ENCODE assay signal across 16 mouse cellular contexts in the genomic region with DNA sequence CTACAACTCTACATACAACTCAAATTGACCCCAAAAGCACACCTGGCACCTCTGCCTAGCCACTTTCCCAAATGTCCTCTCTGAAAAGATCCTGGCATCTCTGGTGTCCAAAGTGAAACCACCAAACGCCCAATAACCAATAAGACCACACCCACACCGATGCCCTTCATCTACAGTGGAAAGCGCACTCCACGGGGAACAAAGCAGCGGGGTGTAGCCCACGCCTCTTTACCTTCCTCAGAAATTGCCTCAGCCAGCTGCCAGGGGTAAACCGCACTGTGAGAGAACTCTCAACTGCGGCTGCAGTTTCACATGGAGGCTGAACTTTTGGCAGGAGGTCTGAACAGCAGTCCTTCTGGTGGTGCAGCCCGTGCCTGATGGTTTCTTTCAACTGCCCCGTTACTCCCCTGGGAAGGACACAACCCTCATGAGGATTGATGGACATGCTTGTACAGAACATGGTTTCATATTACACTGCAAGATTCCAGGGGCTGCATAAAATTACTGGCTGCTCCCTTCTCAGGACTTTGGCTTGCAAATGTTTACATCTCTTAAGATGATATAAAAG. TPM values are rescaled to one million over a fixed set of nuclear protein-coding genes. Genes with fewer than 3 reads are reported as not detected.
DNase-seq lines count a peak whose midpoint lies in the region; ATAC-seq lines count a peak whose summit lies in the region.
"Had no signal": no experiment of that assay in that cellular context is flagged by ENCODE, and none has a peak within 500 bp of the region (broad histone marks: within the 10 kb centered on the region; RNA-seq: fewer than 3 reads in every experiment).

No protein-coding gene starts in this region.

- no peak overlapping the region for H3K4me3 ChIP-seq in heart, embryonic 12.5 days
- H3K4me3 ChIP-seq in lung, embryonic 16.5 days (ENCODE audit: low read length), result no peak overlapping the region
- H3K4me3 ChIP-seq: heart, embryonic 15.5 days had no signal

- H3K9ac ChIP-seq in heart, embryonic 12.5 days, result no peak overlapping the region
- no peak overlapping the region for H3K9ac ChIP-seq in lung, embryonic 16.5 days (ENCODE audit: low read length)
- H3K9ac ChIP-seq: forebrain, postnatal 0 days; heart, embryonic 15.5 days; liver, postnatal 0 days had no signal

- H3K27ac ChIP-seq in heart, embryonic 12.5 days (ENCODE audit: poor library complexity, severe bottlenecking), result no peak overlapping the region
- H3K27ac ChIP-seq in lung, embryonic 16.5 days (ENCODE audit: low read length), result no peak overlapping the region
- H3K27ac ChIP-seq: heart, embryonic 15.5 days had no signal

- WGBS in heart, embryonic 12.5 days, result 82% methylated on average over 10 of the region's 10 CpGs
- WGBS in lung, embryonic 16.5 days, result 59% methylated on average over 10 of the region's 10 CpGs

- H3K36me3 ChIP-seq in heart, embryonic 12.5 days, result peaks cover 53% of the 10 kb centered on the region
- peaks cover 27% of the 10 kb centered on the region for H3K36me3 ChIP-seq in lung, embryonic 16.5 days (ENCODE audit: control insufficient read depth, insufficient read depth, low read length)

- no peaks in the 10 kb centered on the region for H3K9me3 ChIP-seq in heart, embryonic 12.5 days (replicated peaks)
- H3K9me3 ChIP-seq in lung, embryonic 16.5 days (ENCODE audit: control insufficient read depth, low read length), result no peaks in the 10 kb centered on the region
- H3K9me3 ChIP-seq: heart, embryonic 15.5 days had no signal

- H3K27me3 ChIP-seq in heart, embryonic 12.5 days (replicated peaks), result no peaks in the 10 kb centered on the region
- H3K27me3 ChIP-seq in lung, embryonic 16.5 days (ENCODE audit: control insufficient read depth, insufficient read depth, low read depth, low read length), result no peaks in the 10 kb centered on the region
- H3K27me3 ChIP-seq: heart, embryonic 15.5 days had no signal

- ATAC-seq in heart, embryonic 12.5 days (ENCODE audit: insufficient number of reproducible peaks, low FRiP score), result no peak
- ATAC-seq in lung, embryonic 16.5 days (ENCODE audit: low read depth), result peak; percentile 61
- ATAC-seq: forebrain, postnatal 0 days; liver, postnatal 0 days had no signal

- DNase-seq in heart, adult 8-10 months (ENCODE audit: low spot score), result peak; percentile 35
- no peak for DNase-seq in lung, postnatal 25 days (ENCODE audit: low spot score)
- peak; percentile 27 for DNase-seq in embryo, embryonic 11.5 days (ENCODE audit: low read depth, low spot score)
- peak; percentile 54 to 56 for DNase-seq in kidney, postnatal 4 days
- DNase-seq in layer of hippocampus, adult 9-11 months, result no peak
- no peak for DNase-seq in spleen, adult 18-20 months
- DNase-seq: forebrain, postnatal 0 days; liver, postnatal 0 days; thymus, adult 18-20 months had no signal

- no peak overlapping the region for H3K4me2 ChIP-seq in heart, embryonic 12.5 days
- H3K4me2 ChIP-seq in lung, embryonic 16.5 days (ENCODE audit: low read depth, low read length), result no peak overlapping the region
- H3K4me2 ChIP-seq: heart, embryonic 15.5 days had no signal

- peaks cover 38% of the 10 kb centered on the region for H3K4me1 ChIP-seq in heart, embryonic 12.5 days (replicated peaks)
- peaks cover 8% of the 10 kb centered on the region; the same call in 1 of the 2 replicates for H3K4me1 ChIP-seq in lung, embryonic 16.5 days (replicated peaks; ENCODE audit: control insufficient read depth, insufficient read depth, low read length)

RNA-seq across cellular contexts. Expression of a gene that starts 35.0 kb away (rescaled TPM):
- total RNA-seq in heart, adult 8-10 months (2022), result not detected
- not detected in 2 replicates for polyA plus RNA-seq in heart, embryonic 12.5 days (2016; fragmentation: Nextera tagmentation; extraction: Ambion mirVana)
- polyA plus RNA-seq in lung, embryonic 16.5 days (2015; fragmentation: Nextera tagmentation; extraction: Ambion mirVana), result not detected in 2 replicates
- total RNA-seq: forebrain, postnatal 0 days; left cerebral cortex, postnatal 25 days; midbrain, postnatal 0 days had no signal
- polyA plus RNA-seq: cortical plate, adult 2 months; forebrain, postnatal 0 days; heart, embryonic 15.5 days; intestine, embryonic 14.5 days; liver, postnatal 0 days; midbrain, postnatal 0 days had no signal

RNA-seq across cellular contexts. Expression of a gene that starts 43.6 kb away (rescaled TPM):
- total RNA-seq in heart, adult 8-10 months (2022), result 10 to 100 TPM; 10.1 to 17.9 (median 13.4) TPM
- 95.8 and 102 TPM in 2 replicates for polyA plus RNA-seq in heart, embryonic 12.5 days (2016; fragmentation: Nextera tagmentation; extraction: Ambion mirVana)
- 96.4 and 97.7 TPM in 2 replicates for polyA plus RNA-seq in lung, embryonic 16.5 days (2015; fragmentation: Nextera tagmentation; extraction: Ambion mirVana)

Comparison
In these comparisons a context has a peak if more than half of its experiments do, and no peak if none do; other contexts are left out.
1. DNase-seq: peak in heart, adult 8-10 months (single experiment), embryo, embryonic 11.5 days (single experiment) and kidney, postnatal 4 days (2 of 2); none in lung, postnatal 25 days (single experiment), layer of hippocampus, adult 9-11 months (single experiment) and spleen, adult 18-20 months (0 of 2).